ENCODE assay signal across 20 mouse cellular contexts in the genomic region with DNA sequence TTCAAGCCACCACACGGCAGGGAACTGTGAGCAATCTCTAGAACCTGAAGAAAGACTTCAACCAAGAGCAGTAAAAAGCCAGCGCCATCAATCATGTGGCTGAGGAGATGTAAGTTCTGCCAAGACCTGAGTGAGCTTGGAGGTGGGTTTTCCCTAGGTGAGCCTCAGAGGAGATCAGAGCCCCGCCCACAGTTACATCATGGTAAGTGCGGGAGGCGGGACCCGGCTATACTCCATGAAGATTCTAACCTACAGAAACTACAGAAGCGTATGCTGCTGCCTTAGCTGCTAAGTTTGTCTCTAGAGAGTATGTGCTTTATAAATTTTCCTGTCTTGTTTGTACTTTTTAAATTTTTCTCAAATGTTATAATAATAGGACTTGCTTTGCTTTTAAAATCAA.
A peak's percentile ranks its signal among the peaks of the same experiment; 100 is the strongest.
DNase-seq lines count a peak whose midpoint lies in the region; ATAC-seq and TF ChIP-seq lines count a peak whose summit lies in the region.
"Had no signal": no experiment of that assay in that cellular context is flagged by ENCODE, and none has a peak within 500 bp of the region (broad histone marks: within the 10 kb centered on the region; RNA-seq: fewer than 3 reads in every experiment).

No protein-coding gene starts in this region.

- 90% methylated on average over 7 of the region's 7 CpGs for whole genome bisulfite sequencing in forebrain, embryonic 15.5 days
- WGBS in forebrain, embryonic 10.5 days = 88% methylated on average over 7 of the region's 7 CpGs
- 75% methylated on average over 7 of the region's 7 CpGs for WGBS in lung, postnatal 0 days

- no peak for TF ChIP-seq EP300 in lung, postnatal 0 days (IDR thresholded peaks at IDR 0.05)

- DNase-seq in forebrain, embryonic 10.5 days (ENCODE audit: extremely low spot score, low spot score) = no peak
- peak; percentile 7 to 19 for DNase-seq in left cerebral cortex, postnatal 14 days (ENCODE audit: low spot score in 2 of 2)
- DNase-seq in left cerebral cortex, adult 11 months (ENCODE audit: low spot score) = no peak
- peak; percentile 33 for DNase-seq in brain, adult 2 months (ENCODE audit: low read depth, low spot score)
- peak; percentile 6 for DNase-seq in right cerebral cortex, postnatal 4 days
- DNase-seq in lung, postnatal 0 days (ENCODE audit: low spot score) = no peak
- DNase-seq: adrenal gland, postnatal 25 days; cerebellum, adult 11 months; cerebellum, adult 9-10 months; cerebellum, postnatal 25 days; forebrain, postnatal 0 days; gastrocnemius, postnatal 36 days; heart, adult 11 months; heart, postnatal 36 days had no signal

- no peak overlapping the region for H3K9ac ChIP-seq in forebrain, embryonic 15.5 days (replicated peaks)
- H3K9ac ChIP-seq in lung, postnatal 0 days (replicated peaks; ENCODE audit: low read depth) = no peak overlapping the region
- H3K9ac ChIP-seq: forebrain, postnatal 0 days; heart, embryonic 13.5 days; hindbrain, embryonic 15.5 days had no signal

- H3K36me3 ChIP-seq in forebrain, embryonic 15.5 days = no peaks in the 10 kb centered on the region
- H3K36me3 ChIP-seq in forebrain, embryonic 10.5 days (replicated peaks) = no peaks in the 10 kb centered on the region
- H3K36me3 ChIP-seq in lung, postnatal 0 days (ENCODE audit: insufficient read depth, low read length) = no peaks in the 10 kb centered on the region
- H3K36me3 ChIP-seq: embryonic facial prominence, embryonic 10.5 days; heart, embryonic 13.5 days; hindbrain, embryonic 15.5 days had no signal

- no peaks in the 10 kb centered on the region for H3K9me3 ChIP-seq in forebrain, embryonic 15.5 days
- no peaks in the 10 kb centered on the region for H3K9me3 ChIP-seq in forebrain, embryonic 10.5 days
- H3K9me3 ChIP-seq in lung, postnatal 0 days (ENCODE audit: low read length) = no peaks in the 10 kb centered on the region
- H3K9me3 ChIP-seq: embryonic facial prominence, embryonic 10.5 days; heart, embryonic 13.5 days; hindbrain, embryonic 15.5 days had no signal

- no peaks in the 10 kb centered on the region for H3K27me3 ChIP-seq in forebrain, embryonic 15.5 days
- H3K27me3 ChIP-seq in forebrain, embryonic 10.5 days (ENCODE audit: poor library complexity, severe bottlenecking) = no peaks in the 10 kb centered on the region
- no peaks in the 10 kb centered on the region for H3K27me3 ChIP-seq in lung, postnatal 0 days (replicated peaks; ENCODE audit: insufficient read depth, low read length)
- H3K27me3 ChIP-seq: heart, embryonic 13.5 days; hindbrain, embryonic 15.5 days had no signal

- H3K27ac ChIP-seq in forebrain, embryonic 15.5 days (replicated peaks) = peak overlapping the region; percentile 7; the same call in 1 of the 2 replicates
- H3K27ac ChIP-seq in forebrain, embryonic 10.5 days = no peak overlapping the region
- H3K27ac ChIP-seq in lung, postnatal 0 days (ENCODE audit: low read length) = no peak overlapping the region
- H3K27ac ChIP-seq: embryonic facial prominence, embryonic 10.5 days; heart, embryonic 13.5 days; hindbrain, embryonic 15.5 days had no signal

- no peak for ATAC-seq in forebrain, embryonic 15.5 days (replicated peaks)
- no peak for ATAC-seq in lung, postnatal 0 days
- ATAC-seq: activated CD4-positive, CD25-positive, alpha-beta regulatory T cell, adult 4 months; forebrain, postnatal 0 days; Patski had no signal

- no peak for TF ChIP-seq CTCF in lung, postnatal 0 days (IDR thresholded peaks at IDR 0.05)

- H3K4me1 ChIP-seq in forebrain, embryonic 15.5 days = no peaks in the 10 kb centered on the region
- H3K4me1 ChIP-seq in forebrain, embryonic 10.5 days = no peaks in the 10 kb centered on the region
- no peaks in the 10 kb centered on the region for H3K4me1 ChIP-seq in lung, postnatal 0 days (ENCODE audit: insufficient read depth, low read depth, low read length)
- H3K4me1 ChIP-seq: embryonic facial prominence, embryonic 10.5 days; heart, embryonic 13.5 days; hindbrain, embryonic 15.5 days had no signal

- no peak overlapping the region for H3K4me3 ChIP-seq in forebrain, embryonic 15.5 days
- H3K4me3 ChIP-seq in forebrain, embryonic 10.5 days = no peak overlapping the region
- no peak overlapping the region for H3K4me3 ChIP-seq in lung, postnatal 0 days (ENCODE audit: low read depth, low read length)
- H3K4me3 ChIP-seq: embryonic facial prominence, embryonic 10.5 days; heart, embryonic 13.5 days; hindbrain, embryonic 15.5 days had no signal

- H3K4me2 ChIP-seq in forebrain, embryonic 15.5 days (replicated peaks) = no peak overlapping the region
- H3K4me2 ChIP-seq in lung, postnatal 0 days (replicated peaks; ENCODE audit: low read depth, low read length) = no peak overlapping the region
- H3K4me2 ChIP-seq: heart, embryonic 13.5 days; hindbrain, embryonic 15.5 days had no signal

- intact Hi-C loops in left cerebral cortex, postnatal 14 days (cut with DNase I) = no loop called here

Comparison
In these comparisons a context has a peak if more than half of its experiments do, and no peak if none do; other contexts are left out.
1. DNase-seq: peak in left cerebral cortex, postnatal 14 days (2 of 2), brain, adult 2 months (single experiment) and right cerebral cortex, postnatal 4 days (single experiment); none in forebrain, embryonic 10.5 days (single experiment), left cerebral cortex, adult 11 months (single experiment) and lung, postnatal 0 days (single experiment).